Mouse (Mus musculus) liver, adult 2 months (tissue): ENCODE data around the gene Bmp7.

ENCODE experiments used
- CTCF ChIP-seq: fragments of 200-500 bp; IDR thresholded peaks from 2 replicates; pipeline ENCODE4 v1.5.1; 2011; ENCODE audit warnings: low read depth, low read length, control low read depth
- POLR2A ChIP-seq: fragments of 200-500 bp; IDR thresholded peaks from 2 replicates; pipeline ENCODE4 v1.6.1; 2011; ENCODE audit warnings: low read length, control low read depth; ENCODE audit not compliant: insufficient read depth; ENCODE audit errors: extremely low read depth

DNA sequence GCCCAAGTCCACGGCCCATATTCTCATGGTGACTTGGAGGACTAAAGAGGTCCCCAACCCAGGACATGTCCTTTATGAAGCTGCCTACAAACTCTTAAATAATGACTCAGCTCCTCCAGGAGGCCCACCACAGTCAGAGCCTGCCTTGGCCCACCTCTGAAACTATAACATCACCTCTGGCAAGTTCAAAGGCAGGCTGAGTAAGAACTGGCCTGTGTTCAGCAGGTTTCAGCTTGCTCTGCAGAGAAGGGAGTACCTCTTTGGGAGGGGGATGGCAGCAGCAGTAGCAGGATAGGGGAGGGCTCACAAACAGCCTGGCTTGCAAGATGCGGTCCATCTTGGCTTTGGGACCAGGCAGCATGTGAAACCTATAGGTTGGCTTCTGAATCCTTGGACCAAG, 31.7 kb upstream of the Bmp7 start:
- no peak for TF ChIP-seq POLR2A
- TF ChIP-seq CTCF = no peak
